Mouse (Mus musculus): Measurements from ENCODE around the gene Atf6b. TPM values are rescaled to one million over a fixed set of nuclear protein-coding genes. Genes with fewer than 3 reads are reported as not detected.

The Atf6b gene
- total and polyA plus RNA-seq, 3 experiments: 45.3 to 101 TPM; not detected in 1

DNA sequence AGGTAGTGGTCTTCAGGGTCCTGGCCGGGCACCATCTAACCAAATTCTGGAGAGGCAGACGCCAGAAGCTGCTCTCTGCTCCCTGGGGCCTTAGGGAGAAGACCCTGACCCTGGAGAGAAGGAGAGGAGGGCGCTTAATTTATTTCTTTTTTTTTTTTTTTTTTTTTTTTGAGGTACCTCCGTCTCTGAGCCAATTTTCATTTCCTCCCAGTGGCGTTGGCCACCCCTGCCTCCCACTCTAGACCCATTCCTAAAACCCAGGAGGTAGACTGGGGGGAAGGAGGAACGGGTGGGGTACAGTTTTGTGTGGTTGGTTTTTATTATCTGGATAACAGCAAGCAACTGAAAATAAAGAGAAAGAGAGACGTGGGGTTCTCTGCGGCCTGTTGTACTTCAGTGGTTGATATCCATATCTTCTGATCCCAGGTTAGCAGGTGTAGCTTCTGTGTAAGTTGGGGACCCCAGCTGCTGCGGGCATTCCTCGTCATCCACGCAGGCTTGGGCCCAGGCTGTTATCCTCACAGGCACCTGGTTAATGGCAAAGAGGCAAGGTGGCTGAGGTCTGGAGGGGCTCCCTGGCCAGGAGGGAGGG, 33.8 kb upstream of the Atf6b start (continued):
- peak; percentile 94 for TF ChIP-seq ZNF384 (IDR thresholded peaks at IDR 0.05; ENCODE audit: low read depth, low read length)
- no peak for TF ChIP-seq ELF1 (IDR thresholded peaks at IDR 0.05; ENCODE audit: low read depth, low read length)
- no peak; the same call in 1 of the 2 replicates for TF ChIP-seq ZMIZ1 (IDR thresholded peaks at IDR 0.05; ENCODE audit: low read depth, low read length)
- TF ChIP-seq TBP (IDR thresholded peaks at IDR 0.05; ENCODE audit: low read depth, low read length): no peak
- TF ChIP-seq GABPA (IDR thresholded peaks at IDR 0.05; ENCODE audit: low read depth, low read length): no peak
- no peak for TF ChIP-seq CHD1 (IDR thresholded peaks at IDR 0.05; ENCODE audit: low read depth, low read length)
- peak; percentile 80 for TF ChIP-seq SIN3A (IDR thresholded peaks at IDR 0.05; ENCODE audit: low read length)
- TF ChIP-seq HCFC1 (IDR thresholded peaks at IDR 0.05; ENCODE audit: low read depth, low read length): 0 out of 2 replicates have a peak, but pooled peaks have one; percentile 39
- TF ChIP-seq MAFK (IDR thresholded peaks at IDR 0.05; ENCODE audit: borderline replicate concordance, low read depth, low read length): peak; percentile 20; the same call in 1 of the 2 replicates
- TF ChIP-seq CHD2 (IDR thresholded peaks at IDR 0.05; ENCODE audit: low read length): no peak
- no peak for TF ChIP-seq MAX (IDR thresholded peaks at IDR 0.05; ENCODE audit: low read length)
- TF ChIP-seq TCF12 (IDR thresholded peaks at IDR 0.05; ENCODE audit: low read depth, low read length): peak; percentile 98
- peak; percentile 94 for TF ChIP-seq TAL1 (IDR thresholded peaks at IDR 0.05; ENCODE audit: low read length)
- peak; percentile 83 for TF ChIP-seq GATA1 (IDR thresholded peaks at IDR 0.05; ENCODE audit: low read depth, low read length)
- peak; percentile 92 for TF ChIP-seq MYB (IDR thresholded peaks at IDR 0.05; ENCODE audit: low read depth, low read length)

DNA sequence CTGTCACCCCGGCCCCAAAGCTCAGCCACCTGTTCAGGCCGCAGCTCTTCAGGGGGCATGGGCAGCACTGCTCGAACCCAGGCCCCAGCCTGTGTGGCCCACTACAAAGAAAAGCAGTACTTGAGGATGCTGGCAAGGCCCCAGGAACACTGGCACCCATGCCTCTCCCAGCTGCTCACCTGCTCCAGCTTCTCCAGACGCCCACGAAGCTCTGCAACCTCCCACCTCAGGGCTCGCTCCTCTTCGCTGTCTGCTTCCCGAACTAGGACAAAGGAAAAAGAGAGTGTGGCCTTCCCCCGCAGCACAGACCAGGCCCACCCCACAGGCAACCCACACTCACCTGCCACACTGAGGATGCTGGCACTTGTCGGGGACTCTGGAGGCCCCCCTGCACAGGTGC, 33.1 kb upstream of the Atf6b start:
- peaks cover 0 to 13% of the 10 kb centered on the region in 2 experiments; a peak in 2 of 4 replicates for H3K36me3 ChIP-seq (ENCODE audit: control insufficient read depth in 1 of 2, insufficient read depth in 2 of 2, low read length in 2 of 2)
- no peak for DNase-seq (ENCODE audit: low read depth, low spot score)
- TF ChIP-seq ZNF384 (IDR thresholded peaks at IDR 0.05; ENCODE audit: low read depth, low read length): no peak
- no peak for TF ChIP-seq SMC3 (IDR thresholded peaks at IDR 0.05; ENCODE audit: low read depth, low read length)
- TF ChIP-seq ZMIZ1 (IDR thresholded peaks at IDR 0.05; ENCODE audit: low read depth, low read length): 0 out of 2 replicates have a peak, but pooled peaks have one; percentile 3
- no peak overlapping the region for H3K4me3 ChIP-seq (ENCODE audit: control insufficient read depth in 1 of 2, insufficient read depth in 1 of 2, low read depth in 2 of 2, low read length in 2 of 2)
- H3K9ac ChIP-seq (ENCODE audit: control insufficient read depth, low read depth, low read length, poor library complexity, severe bottlenecking): peak overlapping the region; percentile 19; the same call in 1 of the 2 replicates
- no peaks in the 10 kb centered on the region for H3K27me3 ChIP-seq (ENCODE audit: control insufficient read depth in 1 of 2, insufficient read depth in 2 of 2, low read length in 2 of 2)
- peaks cover 4% of the 10 kb centered on the region; the same call in 1 of the 2 replicates for H3K79me2 ChIP-seq (ENCODE audit: control insufficient read depth, insufficient read depth, low read length, poor library complexity)
- no peaks in the 10 kb centered on the region for H3K9me3 ChIP-seq (replicated peaks; ENCODE audit: insufficient read depth, low read length)
- H3K27ac ChIP-seq (ENCODE audit: control insufficient read depth, low read depth, low read length): peak overlapping the region; percentile 91
- H3K4me1 ChIP-seq (ENCODE audit: control insufficient read depth in 1 of 2, insufficient read depth in 2 of 2, low read length in 2 of 2): peaks cover 6 to 20% of the 10 kb centered on the region in 2 experiments; a peak in 3 of 4 replicates

- Histone ChIP-seq H3K9ac (ENCODE audit: control insufficient read depth, low read depth, low read length, poor library complexity, severe bottlenecking) (no peak within 1 kb of the TSS), H3K4me3 (ENCODE audit: control insufficient read depth in 1 of 2, insufficient read depth in 1 of 2, low read depth in 2 of 2, low read length in 2 of 2) (no peak within 1 kb of the TSS), H3K27ac (ENCODE audit: control insufficient read depth, low read depth, low read length) (no peak within 1 kb of the TSS), H3K9me3 (replicated peaks; ENCODE audit: insufficient read depth, low read length) (no peaks in the 10 kb centered on the region), H3K27me3 (ENCODE audit: control insufficient read depth in 1 of 2, insufficient read depth in 2 of 2, low read length in 2 of 2) (no peaks in the 10 kb centered on the region), H3K4me1 (ENCODE audit: control insufficient read depth in 1 of 2, insufficient read depth in 2 of 2, low read length in 2 of 2) (peaks cover 5 to 19% of the 10 kb centered on the region in 2 experiments; a peak in 3 of 4 replicates), H3K79me2 (ENCODE audit: control insufficient read depth, insufficient read depth, low read length, poor library complexity) (no peaks in the 10 kb centered on the region), H3K36me3 (ENCODE audit: control insufficient read depth in 1 of 2, insufficient read depth in 2 of 2, low read length in 2 of 2) (peaks cover 0 to 13% of the 10 kb centered on the region in 2 experiments; a peak in 2 of 4 replicates)
- no peak for DNase-seq (ENCODE audit: low read depth, low spot score)
- TF ChIP-seq JUND (IDR thresholded peaks at IDR 0.05; ENCODE audit: low read depth, low read length) (no peak), UBTF (IDR thresholded peaks at IDR 0.05; ENCODE audit: borderline replicate concordance, insufficient read depth, low read depth, low read length) (no peak), RCOR1 (IDR thresholded peaks at IDR 0.05; ENCODE audit: low read depth, low read length) (no peak), USF1 (IDR thresholded peaks at IDR 0.05; ENCODE audit: low read depth, low read length) (no peak), POLR2A (IDR thresholded peaks at IDR 0.05; ENCODE audit: control insufficient read depth in 1 of 2, insufficient read depth in 1 of 2, low read depth in 1 of 2, low read length in 2 of 2, poor library complexity in 1 of 2) (no peak; a peak in 1 of 4 replicates), ZKSCAN1 (IDR thresholded peaks at IDR 0.05; ENCODE audit: low read depth, low read length) (no peak), ETS1 (IDR thresholded peaks at IDR 0.05; ENCODE audit: low read depth, low read length) (no peak), CHD1 (IDR thresholded peaks at IDR 0.05; ENCODE audit: low read depth, low read length) (no peak), ELF1 (IDR thresholded peaks at IDR 0.05; ENCODE audit: low read depth, low read length) (no peak), GABPA (IDR thresholded peaks at IDR 0.05; ENCODE audit: low read depth, low read length) (no peak), USF2 (IDR thresholded peaks at IDR 0.05; ENCODE audit: borderline replicate concordance in 1 of 2, insufficient read depth in 1 of 2, low read depth in 1 of 2, low read length in 2 of 2) (no peak), MAFK (IDR thresholded peaks at IDR 0.05; ENCODE audit: borderline replicate concordance, low read depth, low read length) (no peak), GATA1 (IDR thresholded peaks at IDR 0.05; ENCODE audit: low read depth, low read length) (no peak), HCFC1 (IDR thresholded peaks at IDR 0.05; ENCODE audit: low read depth, low read length) (no peak), E2F4 (IDR thresholded peaks at IDR 0.05; ENCODE audit: borderline replicate concordance, low read depth, low read length) (no peak), RAD21 (IDR thresholded peaks at IDR 0.05; ENCODE audit: low read depth, low read length) (no peak), TAL1 (IDR thresholded peaks at IDR 0.05; ENCODE audit: low read length) (no peak), ZMIZ1 (IDR thresholded peaks at IDR 0.05; ENCODE audit: low read depth, low read length) (no peak), MAZ (IDR thresholded peaks at IDR 0.05; ENCODE audit: low read depth, low read length) (no peak)
Observed at GRCm38 (mm10) chr17:34615871-34616270, 31.1 kb upstream of the Atf6b start, which contains the start of gene Egfl8. Egfl8 (minus strand) TSS chr17:34615971.

Measured in MEL (cell line).